Mouse (Mus musculus) cortical plate, adult 2 months (tissue): ENCODE measurements around the gene Elk4.

ENCODE experiments used
- CTCF ChIP-seq: fragments of 200-500 bp; IDR thresholded peaks from 2 replicates; pipeline ENCODE4 v1.5.1; 2011; ENCODE audit warnings: mild to moderate bottlenecking, control low read depth, low read length; ENCODE audit not compliant: insufficient read depth; ENCODE audit errors: extremely low read depth
- POLR2A ChIP-seq: fragments of 200-500 bp; IDR thresholded peaks from 2 replicates; pipeline ENCODE4 v1.6.1; 2011; ENCODE audit warnings: mild to moderate bottlenecking, low read length, control low read depth; ENCODE audit not compliant: insufficient read depth; ENCODE audit errors: extremely low read depth

DNA sequence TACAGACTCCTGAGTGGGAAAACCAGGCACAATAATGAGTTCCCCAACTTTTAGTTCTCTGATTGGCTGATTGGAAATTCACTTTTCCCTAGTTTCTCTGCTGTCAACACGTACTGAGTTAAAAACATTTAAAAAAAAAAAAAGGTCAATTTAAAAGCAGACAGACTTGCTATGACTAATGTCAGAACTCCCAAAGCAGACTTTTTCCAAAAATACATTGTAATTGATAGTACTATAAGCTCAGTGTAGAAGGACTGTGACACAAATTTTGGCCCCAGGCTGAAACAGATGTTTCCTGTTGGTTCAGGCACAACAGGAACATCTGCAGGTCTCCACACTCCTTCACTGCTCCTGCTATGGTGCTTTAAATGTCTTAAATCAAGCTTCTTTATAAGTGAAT, 3.6 kb upstream of the Elk4 start:
- TF ChIP-seq POLR2A (no peak), CTCF (no peak)
